Mouse (Mus musculus) neural tube, embryonic 12.5 days (tissue): ENCODE measurements around the gene Fbxw11. TPM values are rescaled to one million over a fixed set of nuclear protein-coding genes. Genes with fewer than 3 reads are reported as not detected.
"Not testable (repeated sequence)": the region's sequence is repeated elsewhere in the genome, so short reads cannot be mapped to it uniquely, and the experiment has no call there.

ENCODE experiments used
- ATAC-seq: fragments of 200-750 bp; cut with Nextera tagmentation; 2 replicates; pipeline ENCODE4 v1.8.0; 2017; ENCODE audit warnings: low read depth, mild to moderate bottlenecking, moderate TSS enrichment, moderate library complexity; ENCODE audit not compliant: low FRiP score
- H3K27ac ChIP-seq: fragments of 300-500 bp; sonication (generic); 2 replicates; pipeline ENCODE4 v1.5.1; 2016
- H3K27me3 ChIP-seq: fragments of 300-500 bp; sonication (generic); replicated peaks from 2 replicates; pipeline ENCODE4 v1.6.1; 2016; ENCODE audit warnings: mild to moderate bottlenecking
- H3K36me3 ChIP-seq: fragments of 300-500 bp; sonication (generic); 2 replicates; pipeline ENCODE4 v1.6.1; 2016; ENCODE audit warnings: mild to moderate bottlenecking
- H3K4me1 ChIP-seq: fragments of 300-500 bp; sonication (generic); 2 replicates; pipeline ENCODE4 v1.6.1; 2016
- H3K4me2 ChIP-seq: fragments of 300-500 bp; sonication (generic); replicated peaks from 2 replicates; pipeline ENCODE4 v1.6.1; 2016; ENCODE audit warnings: mild to moderate bottlenecking
- H3K4me3 ChIP-seq: fragments of 300-500 bp; sonication (generic); 2 replicates; pipeline ENCODE4 v1.5.1; 2016
- H3K9ac ChIP-seq: fragments of 300-500 bp; sonication (generic); 2 replicates; pipeline ENCODE4 v1.6.1; 2016; ENCODE audit warnings: mild to moderate bottlenecking
- H3K9me3 ChIP-seq: fragments of 300-500 bp; sonication (generic); 2 replicates; pipeline ENCODE4 v1.6.1; 2016; ENCODE audit warnings: mild to moderate bottlenecking
- WGBS: fragments of 180-500 bp; shearing (Covaris S2); methylation state at CpG from one replicate; pipeline ENCODE4 v1.1.7; 2016; 5-methylcytosine and 5-hydroxymethylcytosine counted together
- polyA plus RNA-seq: library from polyadenylated mRNA; unstranded; fragments of >200 nt; fragmentation: Nextera tagmentation; extraction: Ambion mirVana; gene quantifications from 2 replicates; pipeline ENCODE4 v1.2.1, GENCODE M21; 2016

Fbxw11 gene
- polyA plus RNA-seq, 1 experiment from 2014 or later = 121 TPM

- H3K9ac ChIP-seq = no peak overlapping the region
- no peaks in the 10 kb centered on the region for H3K36me3 ChIP-seq
- H3K27ac ChIP-seq = no peak overlapping the region
- 79% methylated on average over 6 of the region's 6 CpGs for WGBS
- H3K4me2 ChIP-seq = no peak overlapping the region
- no peak for ATAC-seq
- H3K4me1 ChIP-seq = peaks cover 10% of the 10 kb centered on the region
- H3K27me3 ChIP-seq = no peaks in the 10 kb centered on the region
- H3K4me3 ChIP-seq = no peak overlapping the region
- H3K9me3 ChIP-seq = no peaks in the 10 kb centered on the region
These were observed 61.8 kb downstream of the Fbxw11 start for GRCm38 (mm10) chr11:32704241-32704890.

- no peaks in the 10 kb centered on the region for H3K9me3 ChIP-seq
- peaks cover 10% of the 10 kb centered on the region for H3K4me1 ChIP-seq
- H3K36me3 ChIP-seq = no peaks in the 10 kb centered on the region
- ATAC-seq = no peak
- no peak overlapping the region for H3K4me2 ChIP-seq
- WGBS = 85% methylated on average over 4 of the region's 4 CpGs
- H3K9ac ChIP-seq = no peak overlapping the region
- H3K27me3 ChIP-seq = no peaks in the 10 kb centered on the region
- no peak overlapping the region for H3K27ac ChIP-seq
- no peak overlapping the region for H3K4me3 ChIP-seq
These were observed 64.0 kb downstream of the Fbxw11 start for GRCm38 (mm10) chr11:32706406-32706993.

GRCm38 (mm10) chr11:32707481-32707880 is 65.0 kb downstream of the Fbxw11 start:
- ATAC-seq = no peak

GRCm38 (mm10) chr11:32708739-32709501 is 66.4 kb downstream of the Fbxw11 start:
- H3K36me3 ChIP-seq = peaks cover 9% of the 10 kb centered on the region
- H3K27me3 ChIP-seq = no peaks in the 10 kb centered on the region
- 76% methylated on average over 14 of the region's 14 CpGs for WGBS
- no peak for ATAC-seq
- H3K27ac ChIP-seq = no peak overlapping the region
- no peak overlapping the region for H3K9ac ChIP-seq
- no peak overlapping the region for H3K4me2 ChIP-seq
- H3K4me1 ChIP-seq = peaks cover 4% of the 10 kb centered on the region; the same call in 1 of the 2 replicates
- no peaks in the 10 kb centered on the region for H3K9me3 ChIP-seq
- no peak overlapping the region for H3K4me3 ChIP-seq

More at GRCm38 (mm10) chr11:32707481-32707880, 65.0 kb downstream of the Fbxw11 start:
- Histone ChIP-seq H3K9ac (no peak overlapping the region), H3K27ac (no peak overlapping the region), H3K27me3 (no peaks in the 10 kb centered on the region), H3K4me1 (peaks cover 7% of the 10 kb centered on the region; the same call in 1 of the 2 replicates), H3K4me2 (no peak overlapping the region), H3K9me3 (no peaks in the 10 kb centered on the region), H3K4me3 (no peak overlapping the region), H3K36me3 (peaks cover 5% of the 10 kb centered on the region)
- WGBS = 53% methylated on average over 3 of the region's 3 CpGs

GRCm38 (mm10) chr11:32709563-32709962 is 67.0 kb downstream of the Fbxw11 start:
- Histone ChIP-seq H3K27me3 (no peaks in the 10 kb centered on the region), H3K9me3 (no peaks in the 10 kb centered on the region), H3K4me1 (no peaks in the 10 kb centered on the region), H3K4me2 (no peak overlapping the region), H3K4me3 (no peak overlapping the region), H3K27ac (no peak overlapping the region), H3K9ac (no peak overlapping the region), H3K36me3 (peaks cover 9% of the 10 kb centered on the region)
- WGBS = 25% methylated on average over 1 of the region's 1 CpGs
- ATAC-seq = no peak

- Histone ChIP-seq H3K9ac (no peak overlapping the region), H3K36me3 (peaks cover 9% of the 10 kb centered on the region), H3K9me3 (no peaks in the 10 kb centered on the region), H3K4me2 (no peak overlapping the region), H3K27ac (no peak overlapping the region), H3K4me3 (no peak overlapping the region), H3K4me1 (no peaks in the 10 kb centered on the region), H3K27me3 (no peaks in the 10 kb centered on the region)
- WGBS = 72% methylated on average over 5 of the region's 5 CpGs
- ATAC-seq = no peak
These were observed 71.7 kb downstream of the Fbxw11 start for GRCm38 (mm10) chr11:32714230-32714629.

GRCm38 (mm10) chr11:32714896-32715295 is 72.4 kb downstream of the Fbxw11 start:
- Histone ChIP-seq H3K9me3 (no peaks in the 10 kb centered on the region), H3K4me2 (no peak overlapping the region), H3K27ac (no peak overlapping the region), H3K27me3 (no peaks in the 10 kb centered on the region), H3K4me1 (no peaks in the 10 kb centered on the region), H3K4me3 (no peak overlapping the region), H3K9ac (no peak overlapping the region), H3K36me3 (peaks cover 9% of the 10 kb centered on the region)
- no peak for ATAC-seq
- 92% methylated on average over 2 of the region's 2 CpGs for WGBS

GRCm38 (mm10) chr11:32715495-32715894 is 73.0 kb downstream of the Fbxw11 start:
- no peak overlapping the region for H3K4me3 ChIP-seq
- peaks cover 9% of the 10 kb centered on the region for H3K36me3 ChIP-seq
- no peaks in the 10 kb centered on the region for H3K4me1 ChIP-seq
- H3K27ac ChIP-seq = no peak overlapping the region
- H3K27me3 ChIP-seq = no peaks in the 10 kb centered on the region
- no peak overlapping the region for H3K9ac ChIP-seq
- WGBS = 87% methylated on average over 6 of the region's 6 CpGs
- no peak for ATAC-seq
- H3K4me2 ChIP-seq = no peak overlapping the region
- no peaks in the 10 kb centered on the region for H3K9me3 ChIP-seq

GRCm38 (mm10) chr11:32715970-32716369 is 73.4 kb downstream of the Fbxw11 start:
- 85% methylated on average over 5 of the region's 5 CpGs for WGBS
- no peaks in the 10 kb centered on the region for H3K9me3 ChIP-seq
- H3K4me1 ChIP-seq = no peaks in the 10 kb centered on the region
- H3K9ac ChIP-seq = no peak overlapping the region
- H3K4me3 ChIP-seq = no peak overlapping the region
- no peak for ATAC-seq
- peaks cover 9% of the 10 kb centered on the region for H3K36me3 ChIP-seq
- H3K27me3 ChIP-seq = no peaks in the 10 kb centered on the region
- no peak overlapping the region for H3K27ac ChIP-seq
- H3K4me2 ChIP-seq = no peak overlapping the region

GRCm38 (mm10) chr11:32716876-32717275 is 74.4 kb downstream of the Fbxw11 start:
- Histone ChIP-seq H3K27me3 (no peaks in the 10 kb centered on the region), H3K4me2 (no peak overlapping the region), H3K36me3 (peaks cover 6% of the 10 kb centered on the region), H3K4me1 (no peaks in the 10 kb centered on the region), H3K9me3 (no peaks in the 10 kb centered on the region), H3K4me3 (no peak overlapping the region), H3K27ac (no peak overlapping the region), H3K9ac (no peak overlapping the region)
- WGBS = 85% methylated on average over 4 of the region's 4 CpGs
- ATAC-seq = no peak

- 94% methylated on average over 9 of the region's 9 CpGs for WGBS
- H3K27ac ChIP-seq, H3K4me3 ChIP-seq, H3K27me3 ChIP-seq, H3K9ac ChIP-seq, H3K36me3 ChIP-seq, H3K9me3 ChIP-seq, H3K4me2 ChIP-seq, H3K4me1 ChIP-seq, ATAC-seq: not testable (repeated sequence)
These were observed 75.2 kb downstream of the Fbxw11 start for GRCm38 (mm10) chr11:32717711-32718110.

- H3K4me3 ChIP-seq = no peak overlapping the region
- no peak overlapping the region for H3K27ac ChIP-seq
- no peaks in the 10 kb centered on the region for H3K27me3 ChIP-seq
- H3K36me3 ChIP-seq = no peaks in the 10 kb centered on the region; the same call in 1 of the 2 replicates
- no peaks in the 10 kb centered on the region for H3K9me3 ChIP-seq
- no peak overlapping the region for H3K4me2 ChIP-seq
- no peaks in the 10 kb centered on the region for H3K4me1 ChIP-seq
- ATAC-seq = no peak
- H3K9ac ChIP-seq = no peak overlapping the region
- 60% methylated on average over 2 of the region's 2 CpGs for WGBS
These were observed 75.8 kb downstream of the Fbxw11 start for GRCm38 (mm10) chr11:32718371-32718770.
